Mouse (Mus musculus): ENCODE measurements around the gene Traf5.

The Traf5 gene

DNA sequence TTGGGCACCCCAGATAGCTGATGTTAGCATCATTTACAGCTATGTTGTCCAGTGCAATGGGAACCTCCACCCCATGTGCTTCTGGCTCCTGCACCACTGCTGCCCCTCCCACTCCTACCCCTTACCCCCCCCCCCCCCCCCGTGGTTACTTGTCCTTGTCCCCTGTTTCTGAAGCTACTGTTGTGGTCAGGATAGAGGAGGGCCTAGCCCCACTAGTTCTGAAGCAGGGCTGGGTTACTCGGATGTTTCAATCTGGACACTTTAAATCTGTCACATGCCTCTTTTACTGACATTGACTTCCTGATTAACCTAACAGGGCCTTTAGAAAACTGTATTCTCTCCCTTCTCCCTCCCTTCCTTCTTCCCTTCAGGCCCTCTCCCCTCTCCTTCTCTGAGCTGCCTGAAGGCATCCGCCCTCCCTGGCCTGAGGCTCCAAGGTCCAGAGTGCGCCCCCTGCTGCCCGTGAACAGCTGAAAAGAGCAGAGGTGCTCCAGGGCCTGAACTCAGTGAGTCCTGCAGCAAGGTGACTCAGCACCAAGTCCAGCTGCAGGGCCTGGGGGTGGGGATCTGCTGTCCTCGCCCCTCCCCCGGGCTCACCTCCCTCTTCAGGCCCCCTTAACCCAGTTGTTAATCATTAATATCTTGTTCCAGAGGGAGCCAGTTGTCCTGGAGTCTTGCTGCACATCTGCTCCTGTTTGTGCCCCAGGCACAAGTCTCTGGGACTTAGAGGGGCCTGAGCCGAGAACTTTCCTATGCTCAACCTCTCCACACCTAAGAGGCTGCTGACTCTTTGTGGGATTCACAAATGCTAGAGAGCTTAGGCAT, 128.2 kb downstream of the Traf5 start:
- DNase-seq: peak; percentile 67

DNA sequence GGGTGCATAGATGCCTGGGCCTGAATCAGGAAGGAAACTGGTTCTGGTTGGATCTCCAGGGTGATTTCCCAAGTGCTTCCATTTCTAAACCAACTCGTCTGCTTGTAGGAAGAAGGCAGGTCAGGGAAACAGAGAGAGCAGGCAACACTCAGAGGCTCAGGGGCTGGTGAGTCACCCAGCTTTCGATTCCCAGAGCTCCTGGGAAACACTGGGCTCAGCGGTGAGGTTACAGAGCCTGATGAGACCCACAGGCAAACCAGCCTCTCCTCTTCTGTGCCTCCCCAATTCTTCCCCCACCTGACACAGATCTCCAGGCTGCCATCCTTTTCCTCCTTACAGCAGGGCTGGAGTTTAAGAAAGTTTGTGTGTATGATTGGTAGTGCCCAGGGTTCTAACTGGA, 128.9 kb downstream of the Traf5 start:
- DNase-seq: no peak

DNA sequence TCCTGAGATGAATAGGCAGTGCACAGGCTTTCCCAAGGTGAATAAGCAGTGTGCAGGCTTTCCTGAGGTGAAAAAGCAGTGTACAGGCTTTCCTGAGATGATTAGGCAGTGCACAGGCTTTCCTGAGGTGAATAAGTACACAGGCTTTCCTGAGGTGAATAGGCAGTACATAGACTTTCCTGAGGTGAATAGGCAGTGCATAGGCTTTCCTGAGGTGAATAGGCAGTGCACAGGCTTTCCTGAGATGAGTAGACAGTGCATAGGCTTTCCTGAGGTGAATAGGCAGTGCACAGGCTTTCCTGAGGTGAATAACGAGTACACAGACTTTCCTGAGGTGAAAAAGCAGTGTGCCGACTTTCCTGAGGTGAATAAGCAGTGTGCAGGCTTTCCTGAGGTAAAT, 131.4 kb downstream of the Traf5 start:
- DNase-seq: no peak

DNA sequence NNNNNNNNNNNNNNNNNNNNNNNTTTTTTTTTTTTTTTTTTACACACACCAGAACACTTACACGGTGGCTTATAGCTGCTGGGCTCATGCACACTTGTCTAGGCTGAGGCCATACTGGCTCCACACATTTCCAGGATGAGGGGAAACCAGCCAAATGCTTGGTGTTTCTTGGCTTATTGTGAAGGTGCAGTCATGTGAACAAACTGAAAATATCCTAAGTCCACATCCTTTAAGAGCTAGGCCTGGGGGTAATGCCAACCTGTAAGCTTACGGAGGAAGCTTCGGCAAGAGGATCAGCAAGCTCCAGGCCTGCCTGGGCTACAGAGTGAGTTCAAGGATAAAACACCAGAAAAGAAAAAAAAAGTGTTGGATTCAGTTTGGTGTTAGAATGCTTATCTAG, 135.0 kb downstream of the Traf5 start:
- DNase-seq: no peak

DNA sequence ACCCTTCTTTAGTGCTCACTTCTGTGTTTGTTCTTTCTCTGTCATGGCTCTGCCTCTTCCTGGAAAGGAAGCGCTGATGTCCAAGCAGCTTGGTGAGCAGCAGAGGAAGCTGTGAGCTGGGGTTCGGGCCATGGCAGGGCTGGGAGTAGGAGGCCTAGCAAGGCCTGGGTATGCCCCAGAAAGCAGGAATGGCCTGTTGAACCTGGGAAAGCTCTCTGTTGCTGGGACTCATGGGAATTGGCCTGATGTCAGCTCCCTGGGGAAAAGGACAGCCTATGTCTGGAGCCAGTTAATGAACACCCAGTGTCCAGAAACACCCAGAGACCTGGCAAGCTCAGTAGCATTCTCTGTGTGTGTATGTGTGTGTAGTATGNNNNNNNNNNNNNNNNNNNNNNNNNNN, 135.5 kb downstream of the Traf5 start:
- DNase-seq: no peak

DNA sequence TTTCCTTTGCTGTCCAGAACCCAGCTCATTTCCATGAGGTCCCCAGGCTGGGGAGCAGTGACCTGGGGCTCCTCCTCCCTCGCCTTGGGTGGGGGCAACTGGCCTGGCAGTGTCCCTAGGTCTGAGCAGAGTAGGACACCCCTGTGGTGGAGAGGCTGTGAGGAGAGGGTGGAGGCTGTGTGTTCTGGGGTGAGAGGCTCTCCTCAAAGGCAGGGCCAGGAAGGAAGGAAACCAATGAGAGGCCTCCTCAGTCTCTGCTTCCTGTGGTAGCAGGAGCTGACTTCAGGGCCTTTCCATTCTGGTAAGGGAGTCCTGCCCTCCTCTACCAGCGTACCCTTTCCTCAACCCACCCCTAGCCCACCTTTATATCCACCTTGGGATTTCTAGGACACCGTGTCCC, 136.1 kb downstream of the Traf5 start:
- DNase-seq: no peak

DNA sequence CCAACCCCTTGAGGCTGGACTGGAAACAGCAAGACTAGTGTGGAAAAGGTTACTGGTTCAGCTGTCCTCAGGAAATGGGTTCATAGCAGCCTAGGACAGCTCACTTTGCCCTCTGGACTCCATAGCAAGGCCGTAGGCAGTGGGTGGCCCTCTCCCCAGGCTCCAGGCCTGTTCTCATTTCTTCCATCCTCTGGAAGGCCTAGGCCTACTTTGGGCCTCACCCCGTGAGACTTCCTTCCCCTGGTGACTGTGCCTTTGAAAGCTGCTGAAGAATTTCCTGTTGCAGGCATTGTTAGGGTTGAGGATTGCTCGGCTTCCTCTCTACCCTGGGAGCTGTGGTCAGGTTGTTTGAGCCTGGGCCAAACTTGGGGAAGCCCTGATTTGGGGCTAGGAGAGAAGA, 137.3 kb downstream of the Traf5 start:
- DNase-seq: no peak

DNA sequence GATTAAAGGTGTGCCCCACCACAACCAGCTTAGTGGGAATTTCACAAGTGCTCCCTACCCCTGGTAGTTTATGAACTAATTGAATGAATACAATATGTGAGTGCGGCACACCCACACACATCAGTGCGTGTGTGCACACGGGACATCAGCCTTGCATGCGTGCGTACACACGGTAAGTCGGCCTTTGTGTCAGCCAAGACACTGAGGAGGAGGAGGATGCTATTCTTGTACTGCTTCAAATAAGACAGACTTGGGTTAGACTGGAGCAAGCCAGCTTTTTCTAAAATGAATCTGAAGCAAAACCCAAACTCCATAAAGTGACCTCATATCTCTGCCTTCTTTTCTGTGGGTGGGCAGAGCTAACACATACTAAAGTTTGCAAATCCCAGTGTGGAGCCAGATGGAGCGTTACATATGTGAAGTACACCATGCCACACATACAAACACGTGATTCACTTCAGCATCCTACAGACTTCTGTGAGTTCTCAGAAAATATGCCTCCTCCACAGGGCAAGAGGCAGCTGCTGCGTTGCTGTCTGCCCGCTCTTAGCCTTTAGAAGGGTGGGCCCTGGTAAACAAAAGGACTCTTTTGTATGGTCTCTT, 139.5 kb downstream of the Traf5 start:
- DNase-seq: peak; percentile 63

DNA sequence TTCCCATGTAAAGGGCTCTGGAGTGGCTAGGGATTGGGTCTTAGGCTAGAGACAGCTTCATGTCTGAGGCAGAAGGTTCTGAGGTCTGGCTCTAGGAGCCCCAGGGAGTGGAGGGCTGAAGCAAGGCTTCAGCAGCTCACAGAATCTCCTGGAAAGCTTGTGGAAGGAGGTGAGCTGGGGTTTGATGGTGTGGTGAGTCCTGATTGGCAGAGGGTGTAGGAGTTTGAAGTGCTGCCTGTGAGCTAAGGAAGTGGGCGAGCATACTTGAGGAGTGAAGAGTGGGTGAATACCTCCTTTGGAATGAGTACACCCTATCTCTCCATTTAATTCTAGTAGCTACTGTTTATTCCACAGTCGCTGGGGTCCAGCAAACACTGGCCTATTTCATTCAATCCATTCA, 141.7 kb downstream of the Traf5 start:
- DNase-seq: no peak

DNA sequence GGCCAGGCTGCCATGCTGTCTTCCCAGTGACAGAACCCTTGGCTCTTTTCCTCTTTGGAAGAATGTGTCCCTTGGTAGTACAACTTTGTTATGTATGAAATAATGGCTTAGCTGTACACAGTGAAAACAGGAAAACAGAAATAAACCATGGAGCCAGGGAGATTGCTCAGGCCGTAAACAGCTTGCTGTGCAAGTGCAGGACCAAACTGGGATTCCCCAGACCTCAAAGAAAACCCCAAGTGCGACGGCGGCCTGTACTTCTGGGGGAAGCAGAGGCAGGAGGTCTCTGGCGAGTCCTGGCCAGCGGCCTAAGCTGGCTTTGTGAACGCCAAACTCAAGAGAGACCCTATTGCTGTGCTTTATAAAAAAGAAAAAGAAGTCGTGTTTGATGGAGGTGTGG, 143.8 kb downstream of the Traf5 start:
- DNase-seq: no peak

DNA sequence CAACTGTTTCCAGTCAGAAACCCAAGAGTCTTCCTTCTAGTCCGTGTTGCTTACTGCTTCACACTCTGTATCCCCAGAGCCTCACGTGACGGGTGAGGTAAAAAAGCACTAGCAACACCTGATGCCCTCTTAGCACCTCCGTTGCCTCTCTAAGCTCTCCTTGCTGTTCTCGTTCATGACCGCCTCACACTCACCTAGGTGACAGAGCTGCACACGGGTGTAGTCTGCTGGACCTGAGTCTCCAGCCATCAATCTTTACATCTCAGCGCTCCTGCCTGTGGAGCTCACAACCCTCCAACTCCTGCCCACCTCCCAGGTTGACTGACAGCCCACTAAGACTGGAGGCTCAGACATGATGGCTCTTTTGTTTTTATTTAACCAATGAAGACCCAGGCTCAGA, 144.6 kb downstream of the Traf5 start:
- DNase-seq: no peak

Measured in right cerebral cortex, postnatal 25 days (tissue).